ENCODE assay signal across 9 mouse cellular contexts in the genomic region with DNA sequence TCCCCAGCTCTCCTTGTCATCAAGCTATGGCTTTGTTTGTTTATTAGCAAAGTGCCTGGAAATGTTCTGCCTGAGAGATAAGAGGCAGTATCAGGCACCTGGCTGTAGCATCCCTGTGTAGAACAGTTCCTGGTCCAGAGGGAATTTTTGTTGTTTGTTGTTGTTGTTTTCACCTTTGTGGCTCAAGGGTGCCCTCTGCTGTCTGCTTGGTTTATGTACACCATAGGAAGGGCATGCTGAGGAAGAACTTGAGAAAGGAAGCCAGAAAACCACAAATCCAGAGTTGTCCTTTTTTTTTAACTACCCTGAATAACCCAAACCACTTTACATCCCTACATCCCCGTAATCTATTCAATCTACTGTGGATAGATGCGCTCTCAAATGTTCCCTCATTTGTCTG.
A peak's percentile ranks its signal among the peaks of the same experiment; 100 is the strongest.
DNase-seq lines count a peak whose midpoint lies in the region; ATAC-seq and TF ChIP-seq lines count a peak whose summit lies in the region.
"Had no signal": no experiment of that assay in that cellular context is flagged by ENCODE, and none has a peak within 500 bp of the region (broad histone marks: within the 10 kb centered on the region; RNA-seq: fewer than 3 reads in every experiment).

No protein-coding gene starts in this region.

- no peak overlapping the region for H3K27ac ChIP-seq in forebrain, postnatal 0 days (ENCODE audit: low read depth, low read length)
- no peak overlapping the region for H3K27ac ChIP-seq in forebrain, embryonic 15.5 days (replicated peaks)
- no peak overlapping the region for H3K27ac ChIP-seq in midbrain, embryonic 14.5 days (replicated peaks; ENCODE audit: low read depth, low read length)
- no peak overlapping the region for H3K27ac ChIP-seq in midbrain, embryonic 11.5 days (ENCODE audit: low read depth, low read length)
- H3K27ac ChIP-seq: midbrain, embryonic 13.5 days had no signal

- H3K4me1 ChIP-seq in forebrain, postnatal 0 days (ENCODE audit: insufficient read depth), result no peaks in the 10 kb centered on the region; the same call in 1 of the 2 replicates
- peaks cover 11% of the 10 kb centered on the region for H3K4me1 ChIP-seq in forebrain, embryonic 15.5 days
- peaks cover 26% of the 10 kb centered on the region for H3K4me1 ChIP-seq in midbrain, embryonic 14.5 days (ENCODE audit: control insufficient read depth, insufficient read depth, low read length)
- H3K4me1 ChIP-seq in midbrain, embryonic 11.5 days (ENCODE audit: control insufficient read depth, insufficient read depth, low read length), result peaks cover 23% of the 10 kb centered on the region

- DNase-seq in forebrain, postnatal 0 days, result no peak
- peak; percentile 66 for DNase-seq in midbrain, embryonic 14.5 days
- DNase-seq in midbrain, embryonic 11.5 days (ENCODE audit: low spot score, missing footprints), result no peak
- no peak for DNase-seq in brain, embryonic 14.5 days (ENCODE audit: low read depth)
- peak; percentile 42 for DNase-seq in naive thymus-derived CD4-positive, alpha-beta T cell, adult 2 months (ENCODE audit: low read depth)
- DNase-seq in natural killer cell, adult 2 months (ENCODE audit: low spot score in 2 of 2), result no peak
- DNase-seq in frontal cortex, postnatal 25 days (ENCODE audit: low spot score in 2 of 2), result no peak

- ATAC-seq in forebrain, postnatal 0 days, result no peak
- ATAC-seq in forebrain, embryonic 15.5 days (replicated peaks), result no peak
- no peak for ATAC-seq in midbrain, embryonic 14.5 days (ENCODE audit: low FRiP score, low TSS enrichment)
- ATAC-seq in midbrain, embryonic 11.5 days (ENCODE audit: low FRiP score), result no peak
- ATAC-seq: midbrain, embryonic 13.5 days had no signal

- no peak for TF ChIP-seq POLR2A in brain, embryonic 14.5 days (IDR thresholded peaks at IDR 0.05; ENCODE audit: borderline replicate concordance, extremely low read depth, insufficient read depth, insufficient read length, poor library complexity, severe bottlenecking)

- no peaks in the 10 kb centered on the region for H3K36me3 ChIP-seq in forebrain, postnatal 0 days (ENCODE audit: insufficient read depth)
- no peaks in the 10 kb centered on the region for H3K36me3 ChIP-seq in forebrain, embryonic 15.5 days
- no peaks in the 10 kb centered on the region for H3K36me3 ChIP-seq in midbrain, embryonic 14.5 days (ENCODE audit: control insufficient read depth, insufficient read depth, low read length)
- no peaks in the 10 kb centered on the region for H3K36me3 ChIP-seq in midbrain, embryonic 11.5 days (ENCODE audit: control insufficient read depth, insufficient read depth, low read length)
- H3K36me3 ChIP-seq: midbrain, embryonic 13.5 days had no signal

- 79% methylated on average over 2 of the region's 2 CpGs for WGBS in forebrain, postnatal 0 days
- 79% methylated on average over 2 of the region's 2 CpGs for WGBS in forebrain, embryonic 15.5 days
- WGBS in midbrain, embryonic 14.5 days, result 89% methylated on average over 2 of the region's 2 CpGs
- WGBS in midbrain, embryonic 11.5 days, result 79% methylated on average over 2 of the region's 2 CpGs

- no peak overlapping the region for H3K4me2 ChIP-seq in forebrain, postnatal 0 days (ENCODE audit: low read depth)
- H3K4me2 ChIP-seq in forebrain, embryonic 15.5 days (replicated peaks), result no peak overlapping the region
- no peak overlapping the region for H3K4me2 ChIP-seq in midbrain, embryonic 14.5 days (ENCODE audit: low read length)
- no peak overlapping the region for H3K4me2 ChIP-seq in midbrain, embryonic 11.5 days
- H3K4me2 ChIP-seq: midbrain, embryonic 13.5 days had no signal

- H3K9ac ChIP-seq in forebrain, postnatal 0 days, result no peak overlapping the region
- no peak overlapping the region for H3K9ac ChIP-seq in forebrain, embryonic 15.5 days (replicated peaks)
- no peak overlapping the region for H3K9ac ChIP-seq in midbrain, embryonic 14.5 days (replicated peaks; ENCODE audit: low read length)
- no peak overlapping the region for H3K9ac ChIP-seq in midbrain, embryonic 11.5 days (ENCODE audit: low read length)
- H3K9ac ChIP-seq: midbrain, embryonic 13.5 days had no signal

- peak; percentile 60 for TF ChIP-seq CTCF in forebrain, postnatal 0 days (IDR thresholded peaks at IDR 0.05; ENCODE audit: low read depth)
- TF ChIP-seq CTCF in brain, embryonic 14.5 days (IDR thresholded peaks at IDR 0.05; ENCODE audit: borderline replicate concordance, extremely low read depth, insufficient read depth, insufficient read length), result peak; percentile 59; the same call in 1 of the 2 replicates

- H3K27me3 ChIP-seq in forebrain, postnatal 0 days (ENCODE audit: insufficient read depth, low read length), result no peaks in the 10 kb centered on the region
- H3K27me3 ChIP-seq in forebrain, embryonic 15.5 days, result no peaks in the 10 kb centered on the region
- H3K27me3 ChIP-seq in midbrain, embryonic 14.5 days (ENCODE audit: control insufficient read depth, insufficient read depth, low read length), result no peaks in the 10 kb centered on the region
- no peaks in the 10 kb centered on the region for H3K27me3 ChIP-seq in midbrain, embryonic 11.5 days (ENCODE audit: control insufficient read depth, insufficient read depth, low read length)
- H3K27me3 ChIP-seq: midbrain, embryonic 13.5 days had no signal

- no peaks in the 10 kb centered on the region for H3K9me3 ChIP-seq in forebrain, postnatal 0 days (ENCODE audit: low read length)
- H3K9me3 ChIP-seq in forebrain, embryonic 15.5 days, result no peaks in the 10 kb centered on the region
- no peaks in the 10 kb centered on the region for H3K9me3 ChIP-seq in midbrain, embryonic 14.5 days (ENCODE audit: control insufficient read depth, low read length)
- no peaks in the 10 kb centered on the region for H3K9me3 ChIP-seq in midbrain, embryonic 11.5 days (ENCODE audit: control insufficient read depth, low read length)
- H3K9me3 ChIP-seq: midbrain, embryonic 13.5 days had no signal

- H3K4me3 ChIP-seq in forebrain, postnatal 0 days (ENCODE audit: low read depth, low read length), result no peak overlapping the region
- no peak overlapping the region for H3K4me3 ChIP-seq in forebrain, embryonic 15.5 days
- no peak overlapping the region for H3K4me3 ChIP-seq in midbrain, embryonic 14.5 days (replicated peaks; ENCODE audit: low read depth, low read length)
- no peak overlapping the region for H3K4me3 ChIP-seq in midbrain, embryonic 11.5 days (ENCODE audit: low read depth, low read length)
- H3K4me3 ChIP-seq: midbrain, embryonic 13.5 days had no signal

Comparison
In these comparisons a context has a peak if more than half of its experiments do, and no peak if none do; other contexts are left out.
1. DNase-seq: peak in midbrain, embryonic 14.5 days (single experiment) and naive thymus-derived CD4-positive, alpha-beta T cell, adult 2 months (single experiment); none in forebrain, postnatal 0 days (single experiment), midbrain, embryonic 11.5 days (single experiment), brain, embryonic 14.5 days (single experiment), natural killer cell, adult 2 months (0 of 2) and frontal cortex, postnatal 25 days (0 of 2).